Mouse (Mus musculus) common myeloid progenitor, adult 5-6 weeks (primary cell): ENCODE measurements around the gene Scp2. TPM values are rescaled to one million over a fixed set of nuclear protein-coding genes. Genes with fewer than 3 reads are reported as not detected.

Experiments used
- total RNA-seq: library from RNA; stranded (forward); fragments of 200-1000, 187-1606 nt; gene quantifications from 2 replicates; pipeline ENCODE4 v1.2.3, GENCODE M21; 2017

Gene Scp2
- total RNA-seq, 1 experiment from 2014 or later: 174 TPM

Other genes with a start within 250 kb of the Scp2 start
- gene Cpt2, start 221.4 kb downstream of the Scp2 start, total RNA-seq: 18.6 and 22.6 TPM in 2 replicates
- gene Slc1a7, start 176.7 kb downstream of the Scp2 start, total RNA-seq: not detected in 2 replicates
- gene Podn, start 48.6 kb downstream of the Scp2 start, total RNA-seq: not detected in 2 replicates
- not detected in 2 replicates for gene Echdc2, start 20.4 kb upstream of the Scp2 start, total RNA-seq
- gene Zyg11a, start 73.0 kb upstream of the Scp2 start, total RNA-seq: not detected in 2 replicates
- 24.9 and 26.6 TPM in 2 replicates for gene Zyg11b, start 156.1 kb upstream of the Scp2 start, total RNA-seq
- 6.2 and 35.8 TPM in 2 replicates for gene Coa7, start 183.1 kb upstream of the Scp2 start, total RNA-seq
- not detected in 2 replicates for gene Shisal2a, start 238.4 kb upstream of the Scp2 start, total RNA-seq